Mouse (Mus musculus) 3T3-L1 (cell line): ENCODE measurements at regions not wholly inside any gene's neighbourhood (a gene's known extent, or its start where the extent isn't known, plus 50 kb on each side); places are given as distances from the start of the nearest gene placed in this dataset.

Experiments
- DNase-seq: peaks from one replicate; pipeline ENCODE4 v3.0.0-alpha.2; 2015; ENCODE audit warnings: low read depth, low spot score

DNA sequence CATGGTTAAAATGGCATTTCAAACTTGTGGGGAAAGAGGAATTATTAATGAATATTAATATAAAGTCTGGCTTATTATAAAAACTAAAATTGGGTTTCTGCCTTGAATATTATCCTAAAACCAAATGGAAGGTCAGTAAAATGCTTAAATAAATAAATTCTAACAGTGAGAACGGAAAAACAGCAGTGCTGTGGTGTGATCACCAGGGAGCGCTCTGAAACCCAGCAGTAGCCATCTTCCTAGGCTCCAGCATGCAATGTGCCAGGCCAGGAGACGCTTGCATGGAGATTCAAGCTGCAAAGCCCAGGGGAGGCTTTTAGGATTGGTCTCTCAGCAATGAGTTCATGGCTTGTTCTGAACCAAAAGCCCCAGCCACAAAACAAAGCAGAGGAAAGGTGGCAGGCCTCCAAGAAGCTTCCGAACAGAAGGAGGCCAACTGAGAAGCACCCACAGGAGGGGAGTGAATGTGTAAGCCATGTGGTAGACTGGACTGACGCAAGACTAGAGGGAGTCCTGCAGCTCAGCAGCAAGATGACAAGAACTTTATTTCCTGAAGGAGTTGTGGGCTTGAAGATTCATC lies 52.3 kb upstream of the Bace2 start:
- DNase-seq = peak; percentile 79
